Mouse (Mus musculus) layer of hippocampus, postnatal 25 days (tissue): ENCODE measurements at regions not wholly inside any gene's neighbourhood (a gene's known extent, or its start where the extent isn't known, plus 50 kb on each side); places are given as distances from the start of the nearest gene placed in this dataset.

Experiments used
- DNase-seq, 2 experiments: peaks; one replicate each; pipeline ENCODE4 v3.0.0; 2022; ENCODE audit warnings: mixed read lengths in 2 of 2, low spot score in 1 of 2; ENCODE audit errors: extremely low spot score in 1 of 2

GRCm38 (mm10) chr3:34837644-34838332 is 187.6 kb downstream of the Sox2 start:
- no peak for DNase-seq

- DNase-seq: no peak
Measured at GRCm38 (mm10) chr3:34860877-34861649, 210.9 kb downstream of the Sox2 start.

GRCm38 (mm10) chr3:34868698-34869409 is 218.6 kb downstream of the Sox2 start:
- no peak for DNase-seq

- DNase-seq: no peak
Measured at GRCm38 (mm10) chr3:34869911-34870310, 219.7 kb downstream of the Sox2 start.

GRCm38 (mm10) chr3:34885137-34885536 is 234.9 kb downstream of the Sox2 start:
- no peak for DNase-seq

- DNase-seq: no peak
Measured at GRCm38 (mm10) chr3:34893381-34893780, 243.2 kb downstream of the Sox2 start.

GRCm38 (mm10) chr3:34903106-34903505 is 252.9 kb downstream of the Sox2 start:
- DNase-seq: no peak

- no peak for DNase-seq
Measured at GRCm38 (mm10) chr3:34908489-34908888, 258.3 kb downstream of the Sox2 start.

- no peak for DNase-seq
Measured at GRCm38 (mm10) chr3:34909350-34909749, 259.1 kb downstream of the Sox2 start.

GRCm38 (mm10) chr3:34918326-34918932 is 268.2 kb downstream of the Sox2 start:
- no peak for DNase-seq

- DNase-seq: no peak
Measured at GRCm38 (mm10) chr3:34920497-34920896, 270.3 kb downstream of the Sox2 start.

- DNase-seq: no peak
Measured at GRCm38 (mm10) chr3:34949867-34950266, 299.7 kb downstream of the Sox2 start.

- DNase-seq: no peak
Measured at GRCm38 (mm10) chr3:34956183-34956582, 306.0 kb downstream of the Sox2 start.

GRCm38 (mm10) chr3:34959044-34959521 is 308.9 kb downstream of the Sox2 start:
- no peak for DNase-seq

- no peak for DNase-seq
Measured at GRCm38 (mm10) chr3:34966442-34966841, 316.2 kb downstream of the Sox2 start.

GRCm38 (mm10) chr3:34967911-34968310 is 317.7 kb downstream of the Sox2 start:
- DNase-seq: no peak

GRCm38 (mm10) chr3:34971536-34971935 is 321.3 kb downstream of the Sox2 start:
- no peak for DNase-seq

GRCm38 (mm10) chr3:34974371-34974770 is 324.2 kb downstream of the Sox2 start:
- no peak for DNase-seq
